Mouse (Mus musculus) spleen, adult 2 months (tissue): Measurements from ENCODE around the gene Zfp974.

Experiments
- CTCF ChIP-seq: fragments of 200-500 bp; IDR thresholded peaks from 2 replicates; pipeline ENCODE4 v1.5.1; 2011; ENCODE audit warnings: mild to moderate bottlenecking, inconsistent platforms; ENCODE audit not compliant: insufficient read depth, insufficient read length, insufficient replicate concordance; ENCODE audit errors: extremely low read depth
- POLR2A ChIP-seq: fragments of 200-500 bp; IDR thresholded peaks from 2 replicates; pipeline ENCODE4 v1.6.1; 2011; ENCODE audit warnings: low read depth, low read length, inconsistent platforms

DNA sequence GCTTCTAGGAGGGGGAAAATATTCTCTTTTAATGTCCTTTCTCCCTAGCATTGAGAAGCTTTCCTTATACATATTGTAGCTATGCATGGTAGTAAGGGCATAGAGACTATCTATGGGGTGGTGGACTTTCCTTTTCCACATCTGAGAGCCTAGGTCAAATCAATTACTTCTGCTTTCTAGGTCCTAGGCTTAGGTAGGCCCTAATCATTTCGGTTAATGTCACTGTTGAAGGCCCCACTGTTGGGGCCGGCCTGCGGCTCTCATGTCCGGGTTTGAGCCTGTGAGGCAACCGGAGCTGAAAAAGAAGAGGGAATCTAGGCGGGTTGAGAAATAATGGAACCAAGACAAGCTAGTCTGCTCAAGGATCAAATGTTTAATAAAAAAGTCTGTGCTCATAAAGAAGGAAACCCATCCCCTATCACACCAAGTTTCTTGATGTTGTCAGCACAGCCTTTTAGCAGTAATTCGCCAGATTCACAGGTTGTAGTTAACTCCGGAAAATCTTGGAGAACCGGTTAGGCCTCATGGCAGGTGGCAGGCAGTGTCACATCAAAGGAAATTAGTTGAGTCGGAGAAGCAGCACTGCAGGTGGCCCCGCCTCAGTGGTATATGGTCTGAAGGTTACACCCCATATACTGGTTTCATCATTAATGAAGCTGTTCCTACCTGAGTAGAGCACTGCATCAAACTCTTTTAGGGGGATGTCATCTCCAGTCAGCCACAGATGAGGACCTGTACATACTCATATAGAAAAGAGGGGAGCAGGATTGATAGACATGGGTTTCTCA is 24.0 kb downstream of the Zfp974 start:
- no peak for TF ChIP-seq CTCF
- no peak for TF ChIP-seq POLR2A
